Mouse (Mus musculus): ENCODE data around the gene Bicd2.

GRCm38 (mm10) chr13:49353991-49354507 lies 12.7 kb downstream of the Bicd2 start:
- TF ChIP-seq CTCF (IDR thresholded peaks at IDR 0.05; ENCODE audit: borderline replicate concordance, control insufficient read depth, extremely low read depth, insufficient read depth, low read length, poor library complexity) (no peak), POLR2A (IDR thresholded peaks at IDR 0.05; ENCODE audit: control insufficient read depth, extremely low read depth, insufficient read depth, low read length, poor library complexity) (no peak)
